Mouse (Mus musculus) testis, postnatal 14 days (tissue): Measurements from ENCODE around the gene Ninj2.
A peak's percentile ranks its signal among the peaks of the same experiment; 100 is the strongest.

ENCODE experiments used
- DNase-seq: peaks from one replicate; pipeline ENCODE4 v3.0.0; 2021; ENCODE audit warnings: low spot score

Gene Ninj2

GRCm38 (mm10) chr6:120094091-120094776, 1.1 kb downstream of the Ninj2 start:
- no peak for DNase-seq

- DNase-seq: no peak
These were observed 1.9 kb downstream of the Ninj2 start for GRCm38 (mm10) chr6:120095096-120095495.

- no peak for DNase-seq
These were observed 2.4 kb downstream of the Ninj2 start for GRCm38 (mm10) chr6:120095501-120095900.

- DNase-seq: peak; percentile 20
These were observed 6.2 kb downstream of the Ninj2 start for GRCm38 (mm10) chr6:120099392-120099791.

- DNase-seq: no peak
These were observed 8.1 kb downstream of the Ninj2 start for GRCm38 (mm10) chr6:120101221-120101620.

GRCm38 (mm10) chr6:120101996-120102395, 8.8 kb downstream of the Ninj2 start:
- no peak for DNase-seq

GRCm38 (mm10) chr6:120103104-120103503, 10.0 kb downstream of the Ninj2 start:
- DNase-seq: no peak

- no peak for DNase-seq
These were observed 11.9 kb downstream of the Ninj2 start for GRCm38 (mm10) chr6:120105055-120105454.

- DNase-seq: no peak
These were observed 14.4 kb downstream of the Ninj2 start for GRCm38 (mm10) chr6:120107586-120107985.

GRCm38 (mm10) chr6:120108061-120108460, 14.9 kb downstream of the Ninj2 start:
- no peak for DNase-seq

GRCm38 (mm10) chr6:120109173-120109572, 16.0 kb downstream of the Ninj2 start:
- peak; percentile 86 for DNase-seq

GRCm38 (mm10) chr6:120109932-120110331, 16.8 kb downstream of the Ninj2 start:
- DNase-seq: no peak

GRCm38 (mm10) chr6:120110738-120111409, 17.7 kb downstream of the Ninj2 start:
- no peak for DNase-seq

- DNase-seq: no peak
These were observed 18.2 kb downstream of the Ninj2 start for GRCm38 (mm10) chr6:120111410-120111783.

- DNase-seq: peak; percentile 70
These were observed 19.0 kb downstream of the Ninj2 start for GRCm38 (mm10) chr6:120111984-120112803.

GRCm38 (mm10) chr6:120113856-120114255, 20.7 kb downstream of the Ninj2 start:
- DNase-seq: no peak

GRCm38 (mm10) chr6:120114271-120114670, 21.1 kb downstream of the Ninj2 start:
- no peak for DNase-seq

- DNase-seq: peak; percentile 32
These were observed 21.5 kb downstream of the Ninj2 start for GRCm38 (mm10) chr6:120114698-120115097.

GRCm38 (mm10) chr6:120115443-120115842, 22.3 kb downstream of the Ninj2 start:
- no peak for DNase-seq

- DNase-seq: no peak
These were observed 26.7 kb downstream of the Ninj2 start for GRCm38 (mm10) chr6:120119824-120120223.

GRCm38 (mm10) chr6:120124688-120125087, 31.5 kb downstream of the Ninj2 start:
- no peak for DNase-seq

- DNase-seq: no peak
These were observed 33.3 kb downstream of the Ninj2 start for GRCm38 (mm10) chr6:120126456-120126855.

GRCm38 (mm10) chr6:120127321-120127720, 34.2 kb downstream of the Ninj2 start:
- no peak for DNase-seq
